Mouse (Mus musculus) mesoderm, embryonic 11.5 days (tissue): Measurements from ENCODE around the gene 7530416G11Rik.

Experiments used
- DNase-seq: peaks from one replicate; pipeline ENCODE4 v3.0.0-alpha.2; 2012; ENCODE audit warnings: low read depth, low spot score

The 7530416G11Rik gene

GRCm38 (mm10) chr15:85479919-85480318 lies 23.1 kb downstream of the 7530416G11Rik start:
- DNase-seq, result no peak

- no peak for DNase-seq
These were observed 23.7 kb downstream of the 7530416G11Rik start for GRCm38 (mm10) chr15:85479365-85479764.

GRCm38 (mm10) chr15:85477584-85477983 lies 25.4 kb downstream of the 7530416G11Rik start:
- DNase-seq, result peak; percentile 72

- DNase-seq, result no peak
These were observed 28.3 kb downstream of the 7530416G11Rik start for GRCm38 (mm10) chr15:85474697-85475096.

GRCm38 (mm10) chr15:85469401-85469800 lies 33.6 kb downstream of the 7530416G11Rik start:
- DNase-seq, result no peak

- no peak for DNase-seq
These were observed 36.5 kb downstream of the 7530416G11Rik start for GRCm38 (mm10) chr15:85466456-85467067.

- peak; percentile 65 for DNase-seq
These were observed 38.0 kb downstream of the 7530416G11Rik start for GRCm38 (mm10) chr15:85464823-85465565.

GRCm38 (mm10) chr15:85464190-85464589 lies 38.8 kb downstream of the 7530416G11Rik start:
- DNase-seq, result peak; percentile 62

- DNase-seq, result peak; percentile 39
These were observed 39.8 kb downstream of the 7530416G11Rik start for GRCm38 (mm10) chr15:85463027-85463790.

GRCm38 (mm10) chr15:85462138-85462537 lies 40.9 kb downstream of the 7530416G11Rik start:
- no peak for DNase-seq

- DNase-seq, result peak; percentile 80
These were observed 41.5 kb downstream of the 7530416G11Rik start for GRCm38 (mm10) chr15:85461541-85461940.

- peak; percentile 50 for DNase-seq
These were observed 44.4 kb downstream of the 7530416G11Rik start for GRCm38 (mm10) chr15:85458631-85459082.

- DNase-seq, result no peak
These were observed 45.2 kb downstream of the 7530416G11Rik start for GRCm38 (mm10) chr15:85457838-85458237.

GRCm38 (mm10) chr15:85456891-85457290 lies 46.1 kb downstream of the 7530416G11Rik start:
- DNase-seq, result no peak

GRCm38 (mm10) chr15:85446652-85447051 lies 56.4 kb downstream of the 7530416G11Rik start:
- no peak for DNase-seq
